ENCODE assay signal across 13 mouse cellular contexts in the genomic region with DNA sequence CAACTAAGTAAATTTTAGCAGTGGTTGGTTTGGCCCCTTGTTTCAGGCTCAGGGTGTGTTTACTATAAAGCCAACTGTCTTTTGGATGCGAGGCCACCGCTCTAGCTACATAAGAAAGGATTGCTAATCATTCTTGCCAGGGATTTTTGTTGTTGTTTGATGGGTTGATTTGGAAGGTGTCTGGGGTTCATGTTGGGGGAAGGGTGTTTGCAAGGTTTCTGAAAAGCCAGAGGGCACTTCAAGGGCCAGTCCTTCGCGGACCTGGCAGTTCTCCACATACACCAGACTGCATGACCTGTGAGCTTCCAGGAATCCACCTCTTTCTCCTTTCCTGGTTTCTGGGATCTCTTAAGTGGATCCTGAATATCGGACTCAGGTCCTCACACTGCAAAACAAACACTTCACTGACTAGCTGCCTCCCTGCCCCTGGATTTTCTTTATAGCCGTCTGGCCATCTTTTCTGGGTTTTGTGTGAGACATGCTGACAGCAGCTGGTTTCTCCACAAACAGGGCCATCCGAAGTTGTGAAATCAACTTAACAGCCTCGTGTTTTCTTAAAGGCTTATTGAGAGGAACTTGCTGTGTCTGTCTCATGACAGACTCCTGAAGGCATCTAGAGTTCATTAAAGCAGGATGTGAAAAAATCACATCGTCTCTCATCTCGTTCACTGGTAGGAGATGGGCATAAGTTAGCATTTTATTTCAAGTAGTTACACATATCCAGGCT.
DNase-seq lines count a peak whose midpoint lies in the region; ATAC-seq and TF ChIP-seq lines count a peak whose summit lies in the region.
"Had no signal": no experiment of that assay in that cellular context is flagged by ENCODE, and none has a peak within 500 bp of the region (broad histone marks: within the 10 kb centered on the region; RNA-seq: fewer than 3 reads in every experiment).

No protein-coding gene starts in this region.

- ATAC-seq in embryonic facial prominence, embryonic 13.5 days (ENCODE audit: insufficient number of reproducible peaks, insufficient read depth, low FRiP score, low TSS enrichment, low read depth): no peak
- no peak for ATAC-seq in heart, embryonic 14.5 days (ENCODE audit: insufficient number of reproducible peaks, insufficient read depth, low FRiP score, low read depth)
- ATAC-seq: hindbrain, embryonic 16.5 days had no signal

- TF ChIP-seq POLR2A in thymus, adult 2 months (IDR thresholded peaks at IDR 0.05; ENCODE audit: control insufficient read depth, extremely low read depth, insufficient read depth, low read length, poor library complexity): no peak

- no peaks in the 10 kb centered on the region for H3K9me3 ChIP-seq in embryonic facial prominence, embryonic 13.5 days
- H3K9me3 ChIP-seq in embryonic facial prominence, embryonic 10.5 days: no peaks in the 10 kb centered on the region
- H3K9me3 ChIP-seq in heart, embryonic 14.5 days (ENCODE audit: control insufficient read depth, low read length): no peaks in the 10 kb centered on the region
- H3K9me3 ChIP-seq: liver, embryonic 13.5 days had no signal

- peak overlapping the region; percentile 24; the same call in 1 of the 2 replicates for H3K27ac ChIP-seq in embryonic facial prominence, embryonic 13.5 days
- H3K27ac ChIP-seq in embryonic facial prominence, embryonic 10.5 days (replicated peaks): no peak overlapping the region
- H3K27ac ChIP-seq in heart, embryonic 14.5 days (replicated peaks in 1 of 2; ENCODE audit: control insufficient read depth in 1 of 2, insufficient read depth in 1 of 2, low read depth in 2 of 2, low read length in 2 of 2): peak overlapping the region; percentile 6 to 14; a peak in 2 of 4 replicates
- H3K27ac ChIP-seq in thymus, adult 2 months (ENCODE audit: control insufficient read depth, insufficient read depth, low read length): no peak overlapping the region
- H3K27ac ChIP-seq: layer of hippocampus, adult 2 months; liver, embryonic 13.5 days had no signal

- no peak for TF ChIP-seq CTCF in thymus, adult 2 months (IDR thresholded peaks at IDR 0.05; ENCODE audit: borderline replicate concordance, control insufficient read depth, extremely low read depth, insufficient read depth, low read length, poor library complexity)

- 37% methylated on average over 10 of the region's 10 CpGs for WGBS in embryonic facial prominence, embryonic 13.5 days
- 37% methylated on average over 10 of the region's 10 CpGs for WGBS in embryonic facial prominence, embryonic 10.5 days
- WGBS in heart, embryonic 14.5 days: 26% methylated on average over 10 of the region's 10 CpGs
- WGBS in thymus, adult 2 months: 82% methylated on average over 10 of the region's 10 CpGs

- H3K4me1 ChIP-seq in embryonic facial prominence, embryonic 13.5 days: peaks cover 21% of the 10 kb centered on the region
- peaks cover 22% of the 10 kb centered on the region for H3K4me1 ChIP-seq in embryonic facial prominence, embryonic 10.5 days
- peaks cover 16 to 47% of the 10 kb centered on the region in 2 experiments for H3K4me1 ChIP-seq in heart, embryonic 14.5 days (ENCODE audit: control insufficient read depth in 2 of 2, insufficient read depth in 2 of 2, low read length in 2 of 2)
- no peaks in the 10 kb centered on the region for H3K4me1 ChIP-seq in thymus, adult 2 months (replicated peaks; ENCODE audit: control insufficient read depth, insufficient read depth, low read length)
- H3K4me1 ChIP-seq: liver, embryonic 13.5 days had no signal

- no peak overlapping the region for H3K9ac ChIP-seq in embryonic facial prominence, embryonic 13.5 days
- no peak overlapping the region for H3K9ac ChIP-seq in heart, embryonic 14.5 days (ENCODE audit: low read length)
- H3K9ac ChIP-seq: liver, embryonic 13.5 days had no signal

- H3K4me2 ChIP-seq in embryonic facial prominence, embryonic 13.5 days: no peak overlapping the region
- H3K4me2 ChIP-seq in heart, embryonic 14.5 days (ENCODE audit: low read length): no peak overlapping the region
- H3K4me2 ChIP-seq: liver, embryonic 13.5 days had no signal

- DNase-seq in embryonic facial prominence, embryonic 10.5 days (ENCODE audit: low spot score): no peak
- DNase-seq in layer of hippocampus, adult 11-12 months (ENCODE audit: low spot score): peak; percentile 15
- DNase-seq in layer of hippocampus, postnatal 14 days (ENCODE audit: low spot score in 2 of 2): no peak
- DNase-seq in ES-CJ7 (ENCODE audit: low read depth, low spot score): peak; percentile 40
- no peak for DNase-seq in thymus, adult 2 months
- DNase-seq in cerebellum, adult 18-20 months: no peak
- DNase-seq: liver, embryonic 13.5 days; right cerebral cortex, adult 18-20 months had no signal

- H3K36me3 ChIP-seq in embryonic facial prominence, embryonic 13.5 days: peaks cover 46% of the 10 kb centered on the region
- H3K36me3 ChIP-seq in embryonic facial prominence, embryonic 10.5 days (replicated peaks): peaks cover 28% of the 10 kb centered on the region
- H3K36me3 ChIP-seq in heart, embryonic 14.5 days (ENCODE audit: control insufficient read depth, insufficient read depth, low read length): peaks cover 24% of the 10 kb centered on the region
- no peaks in the 10 kb centered on the region for H3K36me3 ChIP-seq in thymus, adult 2 months (ENCODE audit: control insufficient read depth, insufficient read depth, low read length)

- H3K4me3 ChIP-seq in embryonic facial prominence, embryonic 13.5 days: no peak overlapping the region
- no peak overlapping the region for H3K4me3 ChIP-seq in embryonic facial prominence, embryonic 10.5 days
- no peak overlapping the region for H3K4me3 ChIP-seq in heart, embryonic 14.5 days (ENCODE audit: control insufficient read depth in 1 of 2, insufficient read depth in 1 of 2, low read depth in 1 of 2, low read length in 2 of 2)
- H3K4me3 ChIP-seq in thymus, adult 2 months (ENCODE audit: control insufficient read depth, insufficient read depth, low read length): no peak overlapping the region
- H3K4me3 ChIP-seq: layer of hippocampus, adult 2 months; liver, embryonic 13.5 days; myocyte had no signal

- H3K27me3 ChIP-seq in embryonic facial prominence, embryonic 13.5 days: no peaks in the 10 kb centered on the region
- no peaks in the 10 kb centered on the region for H3K27me3 ChIP-seq in embryonic facial prominence, embryonic 10.5 days (replicated peaks; ENCODE audit: low read depth, poor library complexity, severe bottlenecking)
- no peaks in the 10 kb centered on the region for H3K27me3 ChIP-seq in heart, embryonic 14.5 days (ENCODE audit: control insufficient read depth, insufficient read depth, low read length)
- no peaks in the 10 kb centered on the region for H3K27me3 ChIP-seq in thymus, adult 2 months (ENCODE audit: control insufficient read depth, insufficient read depth, low read length)
- H3K27me3 ChIP-seq: liver, embryonic 13.5 days had no signal

Comparison
In these comparisons a context has a peak if more than half of its experiments do, and no peak if none do; other contexts are left out.
1. H3K27ac ChIP-seq: peak in embryonic facial prominence, embryonic 13.5 days (single experiment) and heart, embryonic 14.5 days (2 of 2); none in embryonic facial prominence, embryonic 10.5 days (single experiment) and thymus, adult 2 months (single experiment).
2. DNase-seq: peak in layer of hippocampus, adult 11-12 months (single experiment) and ES-CJ7 (single experiment); none in embryonic facial prominence, embryonic 10.5 days (single experiment), layer of hippocampus, postnatal 14 days (0 of 2), thymus, adult 2 months (single experiment) and cerebellum, adult 18-20 months (0 of 2).